Mouse (Mus musculus): Measurements from ENCODE around the gene Thsd7a. TPM values are rescaled to one million over a fixed set of nuclear protein-coding genes. Genes with fewer than 3 reads are reported as not detected.

The Thsd7a gene
- polyA plus RNA-seq, 1 experiment from 2014 or later: 2.0 TPM

GRCm38 (mm10) chr6:12457451-12457850, 291.8 kb downstream of the Thsd7a start:
- no peak for ATAC-seq (ENCODE audit: insufficient read depth, low FRiP score)
- 78% methylated on average over 1 of the region's 1 CpGs for WGBS
- H3K27ac ChIP-seq (ENCODE audit: low read length): no peak overlapping the region
- no peak overlapping the region for H3K4me2 ChIP-seq (ENCODE audit: low read depth, low read length)
- no peak overlapping the region for H3K4me3 ChIP-seq (replicated peaks; ENCODE audit: low read length)
- no peaks in the 10 kb centered on the region for H3K9me3 ChIP-seq (replicated peaks; ENCODE audit: control insufficient read depth, low read length)
- H3K27me3 ChIP-seq (ENCODE audit: control insufficient read depth, insufficient read depth, low read length): no peaks in the 10 kb centered on the region
- no peaks in the 10 kb centered on the region for H3K36me3 ChIP-seq (ENCODE audit: control insufficient read depth, insufficient read depth, low read length)
- no peak overlapping the region for H3K9ac ChIP-seq (ENCODE audit: low read length)
- no peaks in the 10 kb centered on the region for H3K4me1 ChIP-seq (ENCODE audit: control insufficient read depth, insufficient read depth, low read length)

- 81% methylated on average over 1 of the region's 1 CpGs for WGBS
- Histone ChIP-seq H3K4me2 (ENCODE audit: low read depth, low read length) (no peak overlapping the region), H3K27me3 (ENCODE audit: control insufficient read depth, insufficient read depth, low read length) (no peaks in the 10 kb centered on the region), H3K9ac (ENCODE audit: low read length) (no peak overlapping the region), H3K4me1 (ENCODE audit: control insufficient read depth, insufficient read depth, low read length) (no peaks in the 10 kb centered on the region), H3K4me3 (replicated peaks; ENCODE audit: low read length) (no peak overlapping the region), H3K9me3 (replicated peaks; ENCODE audit: control insufficient read depth, low read length) (no peaks in the 10 kb centered on the region), H3K27ac (ENCODE audit: low read length) (no peak overlapping the region), H3K36me3 (ENCODE audit: control insufficient read depth, insufficient read depth, low read length) (no peaks in the 10 kb centered on the region)
- no peak for ATAC-seq (ENCODE audit: insufficient read depth, low FRiP score)
Measured at GRCm38 (mm10) chr6:12454876-12455485, 294.2 kb downstream of the Thsd7a start.

- Histone ChIP-seq H3K4me3 (replicated peaks; ENCODE audit: low read length) (no peak overlapping the region), H3K9me3 (replicated peaks; ENCODE audit: control insufficient read depth, low read length) (no peaks in the 10 kb centered on the region), H3K4me2 (ENCODE audit: low read depth, low read length) (no peak overlapping the region), H3K27me3 (ENCODE audit: control insufficient read depth, insufficient read depth, low read length) (no peaks in the 10 kb centered on the region), H3K9ac (ENCODE audit: low read length) (no peak overlapping the region), H3K4me1 (ENCODE audit: control insufficient read depth, insufficient read depth, low read length) (no peaks in the 10 kb centered on the region), H3K36me3 (ENCODE audit: control insufficient read depth, insufficient read depth, low read length) (no peaks in the 10 kb centered on the region), H3K27ac (ENCODE audit: low read length) (no peak overlapping the region)
- WGBS: 56% methylated on average over 3 of the region's 3 CpGs
- ATAC-seq (ENCODE audit: insufficient read depth, low FRiP score): no peak
Measured at GRCm38 (mm10) chr6:12454132-12454531, 295.1 kb downstream of the Thsd7a start.

- Histone ChIP-seq H3K27ac (ENCODE audit: low read length) (no peak overlapping the region), H3K9ac (ENCODE audit: low read length) (no peak overlapping the region), H3K27me3 (ENCODE audit: control insufficient read depth, insufficient read depth, low read length) (no peaks in the 10 kb centered on the region), H3K36me3 (ENCODE audit: control insufficient read depth, insufficient read depth, low read length) (no peaks in the 10 kb centered on the region), H3K4me3 (replicated peaks; ENCODE audit: low read length) (no peak overlapping the region), H3K4me1 (ENCODE audit: control insufficient read depth, insufficient read depth, low read length) (no peaks in the 10 kb centered on the region), H3K4me2 (ENCODE audit: low read depth, low read length) (no peak overlapping the region), H3K9me3 (replicated peaks; ENCODE audit: control insufficient read depth, low read length) (no peaks in the 10 kb centered on the region)
- ATAC-seq (ENCODE audit: insufficient read depth, low FRiP score): no peak
- 52% methylated on average over 3 of the region's 3 CpGs for WGBS
Measured at GRCm38 (mm10) chr6:12448851-12449250, 300.4 kb downstream of the Thsd7a start.

- no peak overlapping the region for H3K27ac ChIP-seq (ENCODE audit: low read length)
- 94% methylated on average over 2 of the region's 2 CpGs for WGBS
- H3K9ac ChIP-seq (ENCODE audit: low read length): no peak overlapping the region
- H3K4me2 ChIP-seq (ENCODE audit: low read depth, low read length): no peak overlapping the region
- H3K27me3 ChIP-seq (ENCODE audit: control insufficient read depth, insufficient read depth, low read length): no peaks in the 10 kb centered on the region
- H3K9me3 ChIP-seq (replicated peaks; ENCODE audit: control insufficient read depth, low read length): no peaks in the 10 kb centered on the region
- ATAC-seq (ENCODE audit: insufficient read depth, low FRiP score): no peak
- no peaks in the 10 kb centered on the region for H3K36me3 ChIP-seq (ENCODE audit: control insufficient read depth, insufficient read depth, low read length)
- H3K4me1 ChIP-seq (ENCODE audit: control insufficient read depth, insufficient read depth, low read length): no peaks in the 10 kb centered on the region
- no peak overlapping the region for H3K4me3 ChIP-seq (replicated peaks; ENCODE audit: low read length)
Measured at GRCm38 (mm10) chr6:12445486-12445885, 303.7 kb downstream of the Thsd7a start.

- Histone ChIP-seq H3K27ac (ENCODE audit: low read length) (no peak overlapping the region), H3K9me3 (replicated peaks; ENCODE audit: control insufficient read depth, low read length) (no peaks in the 10 kb centered on the region), H3K9ac (ENCODE audit: low read length) (no peak overlapping the region), H3K4me2 (ENCODE audit: low read depth, low read length) (no peak overlapping the region), H3K36me3 (ENCODE audit: control insufficient read depth, insufficient read depth, low read length) (no peaks in the 10 kb centered on the region), H3K4me3 (replicated peaks; ENCODE audit: low read length) (no peak overlapping the region), H3K4me1 (ENCODE audit: control insufficient read depth, insufficient read depth, low read length) (no peaks in the 10 kb centered on the region), H3K27me3 (ENCODE audit: control insufficient read depth, insufficient read depth, low read length) (no peaks in the 10 kb centered on the region)
- ATAC-seq (ENCODE audit: insufficient read depth, low FRiP score): no peak
Measured at GRCm38 (mm10) chr6:12439561-12439960, 309.6 kb downstream of the Thsd7a start.

- Histone ChIP-seq H3K27me3 (ENCODE audit: control insufficient read depth, insufficient read depth, low read length) (no peaks in the 10 kb centered on the region), H3K27ac (ENCODE audit: low read length) (no peak overlapping the region), H3K9ac (ENCODE audit: low read length) (no peak overlapping the region), H3K36me3 (ENCODE audit: control insufficient read depth, insufficient read depth, low read length) (no peaks in the 10 kb centered on the region), H3K4me2 (ENCODE audit: low read depth, low read length) (no peak overlapping the region), H3K4me3 (replicated peaks; ENCODE audit: low read length) (no peak overlapping the region), H3K4me1 (ENCODE audit: control insufficient read depth, insufficient read depth, low read length) (no peaks in the 10 kb centered on the region), H3K9me3 (replicated peaks; ENCODE audit: control insufficient read depth, low read length) (no peaks in the 10 kb centered on the region)
- no peak for ATAC-seq (ENCODE audit: insufficient read depth, low FRiP score)
- WGBS: 90% methylated on average over 10 of the region's 10 CpGs
Measured at GRCm38 (mm10) chr6:12419070-12419469, 330.1 kb downstream of the Thsd7a start.

GRCm38 (mm10) chr6:12416976-12417375, 332.2 kb downstream of the Thsd7a start:
- no peaks in the 10 kb centered on the region for H3K4me1 ChIP-seq (ENCODE audit: control insufficient read depth, insufficient read depth, low read length)
- no peak overlapping the region for H3K4me2 ChIP-seq (ENCODE audit: low read depth, low read length)
- no peak for ATAC-seq (ENCODE audit: insufficient read depth, low FRiP score)
- 66% methylated on average over 4 of the region's 4 CpGs for WGBS
- H3K9me3 ChIP-seq (replicated peaks; ENCODE audit: control insufficient read depth, low read length): no peaks in the 10 kb centered on the region
- H3K9ac ChIP-seq (ENCODE audit: low read length): no peak overlapping the region
- no peak overlapping the region for H3K4me3 ChIP-seq (replicated peaks; ENCODE audit: low read length)
- no peaks in the 10 kb centered on the region for H3K27me3 ChIP-seq (ENCODE audit: control insufficient read depth, insufficient read depth, low read length)
- H3K27ac ChIP-seq (ENCODE audit: low read length): no peak overlapping the region
- H3K36me3 ChIP-seq (ENCODE audit: control insufficient read depth, insufficient read depth, low read length): no peaks in the 10 kb centered on the region

GRCm38 (mm10) chr6:12404441-12404840, 344.8 kb downstream of the Thsd7a start:
- H3K36me3 ChIP-seq (ENCODE audit: control insufficient read depth, insufficient read depth, low read length): no peaks in the 10 kb centered on the region
- no peak overlapping the region for H3K27ac ChIP-seq (ENCODE audit: low read length)
- WGBS: 83% methylated on average over 2 of the region's 2 CpGs
- no peaks in the 10 kb centered on the region for H3K27me3 ChIP-seq (ENCODE audit: control insufficient read depth, insufficient read depth, low read length)
- no peaks in the 10 kb centered on the region for H3K9me3 ChIP-seq (replicated peaks; ENCODE audit: control insufficient read depth, low read length)
- no peak overlapping the region for H3K4me3 ChIP-seq (replicated peaks; ENCODE audit: low read length)
- H3K4me1 ChIP-seq (ENCODE audit: control insufficient read depth, insufficient read depth, low read length): no peaks in the 10 kb centered on the region
- no peak for ATAC-seq (ENCODE audit: insufficient read depth, low FRiP score)
- H3K9ac ChIP-seq (ENCODE audit: low read length): no peak overlapping the region
- no peak overlapping the region for H3K4me2 ChIP-seq (ENCODE audit: low read depth, low read length)

- Histone ChIP-seq H3K4me1 (ENCODE audit: control insufficient read depth, insufficient read depth, low read length) (no peaks in the 10 kb centered on the region), H3K9me3 (replicated peaks; ENCODE audit: control insufficient read depth, low read length) (no peaks in the 10 kb centered on the region), H3K27me3 (ENCODE audit: control insufficient read depth, insufficient read depth, low read length) (no peaks in the 10 kb centered on the region), H3K4me2 (ENCODE audit: low read depth, low read length) (no peak overlapping the region), H3K36me3 (ENCODE audit: control insufficient read depth, insufficient read depth, low read length) (no peaks in the 10 kb centered on the region), H3K9ac (ENCODE audit: low read length) (no peak overlapping the region), H3K27ac (ENCODE audit: low read length) (no peak overlapping the region), H3K4me3 (replicated peaks; ENCODE audit: low read length) (no peak overlapping the region)
- ATAC-seq (ENCODE audit: insufficient read depth, low FRiP score): no peak
- WGBS: 91% methylated on average over 1 of the region's 1 CpGs
Measured at GRCm38 (mm10) chr6:12402996-12403395, 346.2 kb downstream of the Thsd7a start.

Measured in stomach, embryonic 16.5 days (tissue).